Mouse (Mus musculus): Measurements from ENCODE around the gene Popdc3. TPM values are rescaled to one million over a fixed set of nuclear protein-coding genes. Genes with fewer than 3 reads are reported as not detected.

Gene Popdc3
- polyA plus RNA-seq, 1 experiment = not detected

DNA sequence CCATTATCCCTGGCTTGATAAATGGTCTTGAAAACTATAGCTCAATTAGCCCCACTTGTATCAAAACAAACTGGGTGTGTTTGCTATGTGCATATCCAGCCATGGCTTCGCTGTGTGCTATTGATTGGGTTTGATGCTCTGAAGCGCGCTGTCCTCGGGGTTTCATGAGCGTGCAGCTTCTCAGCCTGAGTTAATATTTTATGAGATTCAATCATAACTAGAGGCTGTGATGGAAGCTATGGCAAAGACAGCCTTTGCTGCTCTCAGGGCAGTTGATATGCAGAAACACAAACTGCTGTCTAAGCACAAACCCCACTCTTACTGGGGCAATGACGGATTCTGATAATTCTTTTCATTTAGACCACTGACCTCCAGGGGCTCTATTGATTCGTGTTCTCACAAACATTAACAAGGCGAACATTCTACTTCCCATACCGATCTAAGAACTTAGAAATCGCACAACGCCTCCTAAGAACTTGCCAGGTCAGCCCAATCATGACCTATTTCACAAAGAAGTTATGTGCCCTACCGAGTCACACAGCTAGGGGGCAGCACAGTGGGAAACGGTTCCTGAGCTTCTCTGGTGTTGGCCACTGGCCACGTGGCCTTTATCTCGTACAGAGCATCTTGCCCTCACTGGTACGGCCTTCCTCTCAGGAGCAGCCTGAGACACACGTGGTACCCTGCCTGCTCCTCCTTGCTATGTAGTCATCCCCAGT lies 189.2 kb downstream of the Popdc3 start:
- H3K27ac ChIP-seq (ENCODE audit: control insufficient read depth, insufficient read depth, low read depth, low read length, poor library complexity) = no peak overlapping the region; the same call in 1 of the 2 replicates
- no peak overlapping the region for H3K4me3 ChIP-seq (replicated peaks; ENCODE audit: control insufficient read depth, low read depth, low read length)
- no peaks in the 10 kb centered on the region for H3K4me1 ChIP-seq (ENCODE audit: control insufficient read depth, insufficient read depth, low read length)
- TF ChIP-seq CTCF (IDR thresholded peaks at IDR 0.05; ENCODE audit: control insufficient read depth, insufficient read depth, low read length) (no peak), POLR2A (IDR thresholded peaks at IDR 0.05; ENCODE audit: borderline replicate concordance, control insufficient read depth, low read depth, low read length) (no peak)
- 77% methylated on average over 17 of the region's 17 CpGs for WGBS

Other genes with a start within 250 kb of the Popdc3 start
- 2.7 and 4.9 TPM in 2 replicates for gene Prep, start 110.9 kb upstream of the Popdc3 start, polyA plus RNA-seq (2011; ENCODE audit: insufficient read depth, insufficient read length, low replicate concordance, missing spikeins)
- gene Bves, start 157.7 kb downstream of the Popdc3 start, polyA plus RNA-seq (2011; ENCODE audit: insufficient read depth, insufficient read length, low replicate concordance, missing spikeins) = 1.3 TPM in 1 of 2 replicates, not detected in the other

Measured in bone marrow, adult 2 months (tissue).